Mouse (Mus musculus) T-helper 1 cell (primary cell): ENCODE results near the gene Nr1i3.

Experiments used
- in situ Hi-C: fragments of 300-600 bp; cut with MboI, MseI; formaldehyde crosslinking; loops from one replicate; pipeline ENCODE4 v1.15.1; 2025; ENCODE audit warnings: high pct_unique_total_duplicates

The Nr1i3 gene

GRCm38 (mm10) chr1:171195046-171195822, 18.5 kb upstream of the Nr1i3 start:
- in situ Hi-C loops = no loop called here

- in situ Hi-C loops = no loop called here
Observed at GRCm38 (mm10) chr1:171195887-171196397, 17.8 kb upstream of the Nr1i3 start, which contains the start of gene Pcp4l1. Gene Pcp4l1 (minus strand): TSS chr1:171196268.

- in situ Hi-C loops = no loop called here
Observed at GRCm38 (mm10) chr1:171199532-171199931, 14.2 kb upstream of the Nr1i3 start.

GRCm38 (mm10) chr1:171200769-171201168, 13.0 kb upstream of the Nr1i3 start:
- in situ Hi-C loops = no loop called here

GRCm38 (mm10) chr1:171203471-171204248, 10.1 kb upstream of the Nr1i3 start:
- in situ Hi-C loops = no loop called here

- in situ Hi-C loops = no loop called here
Observed at GRCm38 (mm10) chr1:171204249-171204644, 9.5 kb upstream of the Nr1i3 start.

GRCm38 (mm10) chr1:171205704-171206493, 7.9 kb upstream of the Nr1i3 start:
- in situ Hi-C loops = no loop called here

GRCm38 (mm10) chr1:171209409-171209808, 4.4 kb upstream of the Nr1i3 start:
- in situ Hi-C loops = no loop called here

GRCm38 (mm10) chr1:171212854-171213253, 916 bp upstream of the Nr1i3 start:
- in situ Hi-C loops = no loop called here

GRCm38 (mm10) chr1:171216241-171216955, 2.6 kb downstream of the Nr1i3 start:
- in situ Hi-C loops = no loop called here

- in situ Hi-C loops = loop anchor here (5.0 kb wide), 1 partner anchor 104 kb away; no protein-coding TSS in a partner anchor
Observed at GRCm38 (mm10) chr1:171220871-171221270, 7.1 kb downstream of the Nr1i3 start.

GRCm38 (mm10) chr1:171221281-171222193, 7.8 kb downstream of the Nr1i3 start:
- in situ Hi-C loops = loop anchor here (5.0 kb wide), 1 partner anchor 104 kb away; no protein-coding TSS in a partner anchor

- in situ Hi-C loops = loop anchor here (5.0 kb wide), 1 partner anchor 105 kb away; no protein-coding TSS in a partner anchor
Observed at GRCm38 (mm10) chr1:171222238-171223155, 8.7 kb downstream of the Nr1i3 start, which contains the start of gene Tomm40l. Gene Tomm40l (minus strand): TSS chr1:171222514.

GRCm38 (mm10) chr1:171223168-171223567, 9.4 kb downstream of the Nr1i3 start:
- in situ Hi-C loops = loop anchor here (5.0 kb wide), 1 partner anchor 106 kb away; no protein-coding TSS in a partner anchor

GRCm38 (mm10) chr1:171223796-171224195, 10.0 kb downstream of the Nr1i3 start:
- in situ Hi-C loops = loop anchor here (5.0 kb wide), 1 partner anchor 106 kb away; no protein-coding TSS in a partner anchor

- in situ Hi-C loops = loop anchor here (5.0 kb wide), 1 partner anchor 108 kb away; no protein-coding TSS in a partner anchor
Observed at GRCm38 (mm10) chr1:171224857-171225256, 11.1 kb downstream of the Nr1i3 start, which contains the start of gene Apoa2. Gene Apoa2 (plus strand): TSS chr1:171225054.

GRCm38 (mm10) chr1:171226780-171227179, 13.0 kb downstream of the Nr1i3 start:
- in situ Hi-C loops = no loop called here

GRCm38 (mm10) chr1:171227879-171228278, 14.1 kb downstream of the Nr1i3 start:
- in situ Hi-C loops = no loop called here
